Mouse (Mus musculus) CH12.LX (cell line): ENCODE results near the gene Trim9.

Experiments used
- BHLHE40 ChIP-seq: IDR thresholded peaks from 2 replicates; pipeline ENCODE4 v1.6.1; 2011; ENCODE audit warnings: mild to moderate bottlenecking, low read depth, low read length, improper control_type of control experiment
- CTCF ChIP-seq, 2 experiments: IDR thresholded peaks in 1 of 2; conservative IDR thresholded peaks in 1 of 2; 2 replicates each; pipeline ENCODE4 v1.5.1; 2011 to 2012; ENCODE audit warnings: low read depth in 2 of 2, low read length in 2 of 2, improper control_type of control experiment in 1 of 2, inconsistent platforms in 1 of 2, mild to moderate bottlenecking in 1 of 2, moderate library complexity in 1 of 2
- EP300 ChIP-seq: IDR thresholded peaks from 2 replicates; pipeline ENCODE4 v1.6.1; 2011; ENCODE audit warnings: low read length, improper control_type of control experiment
- ETS1 ChIP-seq: conservative IDR thresholded peaks from 2 replicates; pipeline ENCODE4 v1.6.1; 2012; ENCODE audit warnings: low read depth, mild to moderate bottlenecking, inconsistent platforms, low read length, improper control_type of control experiment, moderate library complexity
- POLR2A ChIP-seq: IDR thresholded peaks from 2 replicates; pipeline ENCODE4 v1.6.1; 2011; ENCODE audit warnings: low read depth, mild to moderate bottlenecking, improper control_type of control experiment, low read length
- SMC3 ChIP-seq: IDR thresholded peaks from 2 replicates; pipeline ENCODE4 v1.6.1; 2011; ENCODE audit warnings: low read depth, low read length, improper control_type of control experiment
- TBP ChIP-seq: conservative IDR thresholded peaks from 2 replicates; pipeline ENCODE4 v1.6.1; 2011; ENCODE audit warnings: low read depth, low read length, improper control_type of control experiment

DNA sequence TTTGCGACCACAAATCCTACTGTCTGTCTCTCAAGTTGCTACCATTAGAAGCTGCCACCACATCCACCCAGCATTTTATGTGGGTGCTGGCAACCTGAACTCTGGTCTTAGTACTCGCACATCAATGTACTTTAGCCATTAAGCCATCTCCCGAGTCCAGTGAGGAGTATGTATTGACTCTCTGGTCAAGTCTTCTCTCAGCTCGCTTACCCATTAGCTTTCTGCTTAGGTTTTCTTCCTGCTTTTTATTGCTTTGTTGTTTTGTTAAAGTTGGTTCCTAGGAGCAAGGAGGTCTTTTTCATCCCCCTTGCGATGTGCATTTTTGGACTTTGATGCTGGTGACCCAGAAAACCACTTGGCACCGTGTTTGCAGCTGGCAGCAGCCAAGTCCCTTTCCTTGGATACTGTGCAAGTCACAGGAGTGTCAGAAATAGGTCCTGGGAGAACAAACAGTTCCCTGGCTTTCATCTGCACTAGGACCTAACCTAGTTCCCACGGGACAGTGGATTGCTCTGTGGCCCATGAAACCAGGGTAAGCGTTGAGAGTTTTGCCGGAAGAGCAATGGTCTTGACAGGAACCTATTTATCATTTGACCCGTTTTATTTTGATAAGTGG lies 64.2 kb downstream of the Trim9 start:
- TF ChIP-seq SMC3, result no peak
- TF ChIP-seq TBP, result no peak
- TF ChIP-seq BHLHE40, result no peak
- no peak for TF ChIP-seq ETS1
- no peak for TF ChIP-seq POLR2A
- TF ChIP-seq CTCF (conservative IDR thresholded peaks at IDR 0.05 in 1 of 2, IDR thresholded peaks at IDR 0.05 in 1 of 2; ENCODE audit: low read depth in 2 of 2, low read length in 2 of 2), result no peak
- TF ChIP-seq EP300, result no peak
